Mouse (Mus musculus) cerebellum, postnatal 14 days (tissue): ENCODE results near the gene Dip2c.

Experiments used
- DNase-seq, 2 experiments: peaks; one replicate each; pipeline ENCODE4 v3.0.0; 2021; ENCODE audit warnings: mixed read lengths in 2 of 2

The Dip2c gene

DNA sequence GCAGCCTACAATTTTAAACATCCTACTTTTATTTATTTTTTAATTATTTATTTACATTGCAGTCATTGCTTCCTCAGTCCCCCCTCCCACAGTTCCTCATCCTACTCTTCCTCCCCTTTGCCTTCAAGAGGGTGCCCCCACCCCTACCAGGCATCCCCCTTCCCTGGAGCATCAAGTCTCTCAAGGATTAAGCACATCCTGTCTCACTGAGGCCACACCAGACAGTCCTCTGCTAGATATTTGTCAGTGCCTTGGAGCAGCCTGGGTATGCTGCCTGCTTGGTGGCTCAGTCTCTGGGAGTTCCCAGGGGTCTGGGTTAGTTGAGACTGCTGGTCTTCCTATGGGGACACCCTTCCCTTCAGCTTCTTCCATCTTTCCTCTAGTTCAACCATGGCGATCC, 397.8 kb downstream of the Dip2c start:
- no peak for DNase-seq

DNA sequence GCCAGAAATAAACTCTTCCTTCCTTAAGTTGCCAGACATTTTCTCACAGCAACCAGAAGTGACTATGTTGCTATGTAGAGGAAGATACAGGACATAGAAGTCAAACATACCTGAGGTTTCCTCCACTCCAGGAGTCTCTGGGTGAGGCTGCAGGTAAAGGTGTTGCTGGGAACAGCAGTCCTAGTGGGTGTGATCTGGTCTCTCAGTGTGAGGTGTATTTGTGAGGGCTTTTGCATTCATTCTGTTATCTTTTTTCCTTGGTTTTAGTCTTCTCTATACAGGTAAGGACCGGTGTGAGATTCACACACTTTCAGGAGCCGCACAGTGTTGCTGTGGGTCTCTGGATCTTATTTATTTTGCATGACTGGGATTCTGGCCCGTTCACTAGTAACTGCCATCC, 405.2 kb downstream of the Dip2c start:
- DNase-seq = no peak

DNA sequence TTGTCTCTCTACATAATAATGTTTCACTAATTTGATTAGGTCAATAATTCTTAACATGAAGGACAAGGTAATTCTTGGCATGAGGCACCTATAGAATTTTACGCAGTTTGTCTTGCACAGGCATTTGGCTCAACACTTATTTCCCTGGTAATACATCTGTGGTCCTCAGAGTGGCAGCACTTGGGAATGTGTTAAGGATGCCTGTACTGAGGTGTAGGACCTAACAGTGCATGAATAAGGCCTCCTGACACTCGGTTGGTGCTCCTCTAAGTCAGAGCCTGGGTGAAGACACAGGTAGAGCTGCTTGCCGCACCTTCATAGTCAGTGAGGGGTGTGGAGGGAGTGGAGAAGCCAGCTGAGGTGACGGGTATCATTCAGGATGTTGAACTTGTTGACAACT, 407.0 kb downstream of the Dip2c start:
- no peak for DNase-seq

DNA sequence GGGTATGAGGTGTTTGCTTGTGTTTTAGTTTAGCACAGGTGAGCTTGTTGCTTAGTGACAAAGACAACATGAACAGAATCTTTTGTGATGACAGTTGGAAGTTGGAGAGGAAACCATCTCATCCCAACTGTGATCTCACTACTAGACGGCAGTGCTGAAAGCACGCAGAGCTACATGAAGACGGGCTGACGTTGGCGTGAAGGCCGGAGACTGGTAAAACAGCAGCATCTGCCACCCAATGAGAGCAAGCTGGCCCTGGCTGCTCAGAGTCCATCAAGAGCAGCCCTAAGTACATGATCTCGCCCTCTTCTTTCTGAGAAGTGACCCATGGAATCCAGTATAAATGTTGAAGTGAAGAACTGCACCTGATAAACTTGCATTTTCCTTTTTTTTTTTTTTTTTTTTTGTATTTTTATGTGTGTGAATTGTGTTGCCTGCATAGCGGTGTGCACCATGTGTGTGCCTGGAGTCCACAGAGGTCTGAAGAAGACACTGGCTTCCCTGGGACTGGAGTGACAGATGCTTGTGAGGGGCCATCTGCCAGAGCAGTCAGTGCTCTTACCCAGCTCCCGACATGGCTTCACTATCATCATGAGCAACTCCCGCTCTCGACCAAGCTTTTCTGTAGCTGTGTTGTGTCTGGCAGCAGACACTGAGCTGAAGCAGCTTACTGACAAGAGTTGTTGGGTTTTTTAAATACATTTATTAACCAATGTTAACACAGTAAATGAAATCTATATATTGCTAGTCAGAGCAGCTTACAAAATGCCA, 408.0 kb downstream of the Dip2c start:
- DNase-seq = peak; percentile 61 to 71

DNA sequence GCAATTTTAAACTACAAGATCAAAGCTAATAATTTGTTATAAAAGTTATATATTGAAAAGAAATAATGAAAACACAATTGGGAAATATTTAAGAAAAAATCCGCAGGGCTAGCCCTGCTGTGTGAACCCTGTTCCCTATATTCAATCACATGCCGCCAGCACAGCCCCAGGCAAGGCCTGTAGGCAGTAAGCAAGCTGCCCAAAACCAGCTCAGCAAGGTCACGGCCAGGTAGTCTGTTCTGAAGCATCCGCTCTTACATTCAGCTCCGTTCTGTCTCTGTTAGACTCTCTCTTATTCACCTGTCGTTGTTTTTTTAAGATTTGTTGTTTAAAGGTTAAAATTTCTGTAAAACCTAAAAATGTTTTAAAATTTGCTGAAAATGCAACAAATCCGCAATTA, 409.9 kb downstream of the Dip2c start:
- DNase-seq = peak; percentile 45 to 60

DNA sequence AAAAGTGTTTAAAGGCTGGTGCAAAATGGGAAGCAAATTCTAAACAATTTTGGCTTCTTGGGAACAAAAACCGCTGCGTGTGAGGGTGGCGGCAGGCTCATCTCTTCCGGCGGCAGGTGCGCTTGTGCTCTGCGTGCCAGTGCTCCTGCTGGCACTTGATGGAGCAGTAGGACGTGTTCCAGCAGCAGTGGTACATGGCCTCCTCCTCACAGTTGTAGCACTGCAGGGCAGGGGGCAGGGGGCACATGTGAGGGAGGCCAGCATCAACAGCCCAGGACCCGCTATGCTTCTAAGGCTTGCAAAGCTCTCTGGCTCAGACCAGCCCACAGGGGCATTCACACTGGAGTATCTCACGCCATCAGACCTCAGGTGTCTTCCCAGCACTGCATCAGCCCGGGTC, 410.4 kb downstream of the Dip2c start:
- DNase-seq = peak; percentile 67 to 74

DNA sequence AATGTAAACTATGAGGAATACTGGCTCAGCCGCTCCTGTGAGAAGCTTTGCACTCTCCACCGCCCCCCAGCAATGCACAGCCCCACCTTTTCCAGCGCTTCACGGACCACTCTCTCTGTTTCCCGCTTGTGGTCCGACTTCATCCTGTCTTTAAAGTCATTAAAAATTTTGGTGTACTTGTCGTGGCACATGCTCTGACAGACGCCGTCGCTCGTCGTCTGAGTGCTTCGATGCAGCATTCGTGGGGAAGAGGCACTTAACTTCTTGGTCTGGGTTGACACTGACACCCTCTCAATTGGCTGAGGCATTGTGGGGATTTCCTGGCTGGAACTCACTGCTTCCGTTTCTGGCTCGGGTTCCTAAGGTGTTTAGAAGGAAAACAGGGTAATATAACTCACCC, 413.0 kb downstream of the Dip2c start:
- no peak for DNase-seq

DNA sequence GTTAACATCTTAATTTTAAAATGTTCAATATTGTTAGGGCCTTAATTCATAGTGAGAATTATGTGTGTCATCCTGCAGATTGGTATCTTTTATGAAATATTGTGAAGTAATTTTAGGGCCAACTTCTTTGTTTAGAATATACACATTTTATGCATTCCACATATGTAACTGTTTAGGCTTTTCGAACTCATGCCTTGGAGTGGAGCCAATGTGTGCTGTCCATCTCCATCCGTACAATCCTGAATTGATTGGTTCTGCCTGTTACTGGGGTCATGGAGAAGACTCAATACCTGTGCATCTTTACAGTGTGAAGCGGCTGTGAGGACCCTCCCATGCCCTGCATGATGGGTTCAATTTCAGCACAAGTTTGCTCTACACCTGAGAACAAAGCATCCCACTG, 416.5 kb downstream of the Dip2c start:
- DNase-seq = no peak

DNA sequence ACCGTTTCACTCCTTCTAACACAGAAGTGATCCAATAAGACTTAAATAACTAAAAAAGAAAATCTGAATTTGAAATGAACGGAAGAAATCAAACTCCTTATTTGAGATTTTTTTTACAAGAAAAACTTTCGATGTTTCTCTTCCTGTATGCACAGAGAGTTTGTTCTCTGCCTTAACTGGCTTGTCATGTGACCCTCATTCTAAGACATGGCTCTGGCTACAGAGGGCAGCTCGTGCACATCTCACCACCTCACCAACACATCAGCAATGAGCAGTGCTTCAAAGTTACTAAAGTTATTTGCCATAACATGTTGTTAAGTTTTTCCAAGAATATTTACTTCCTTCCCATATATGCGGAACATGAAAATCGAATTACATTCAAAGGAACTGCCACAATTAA, 418.3 kb downstream of the Dip2c start:
- no peak for DNase-seq

DNA sequence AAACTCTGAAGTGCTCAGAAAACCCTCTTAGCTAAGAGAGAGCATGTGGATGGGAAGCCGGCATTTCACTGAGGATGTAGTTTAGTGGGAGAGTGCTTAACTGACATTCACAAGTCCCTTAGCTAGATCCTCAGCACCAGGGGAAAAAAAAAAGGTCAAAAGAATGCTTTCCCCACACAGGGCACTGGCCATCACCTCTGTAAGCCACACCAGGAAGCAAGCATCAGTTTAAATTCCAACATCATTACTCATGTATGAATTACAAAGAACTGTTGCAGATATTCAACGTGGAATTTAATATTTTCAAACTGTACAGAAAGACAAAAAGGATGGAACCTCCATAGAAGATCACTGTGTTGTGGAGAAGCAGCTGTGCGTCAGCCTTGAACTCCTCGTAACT, 419.1 kb downstream of the Dip2c start:
- DNase-seq = no peak

DNA sequence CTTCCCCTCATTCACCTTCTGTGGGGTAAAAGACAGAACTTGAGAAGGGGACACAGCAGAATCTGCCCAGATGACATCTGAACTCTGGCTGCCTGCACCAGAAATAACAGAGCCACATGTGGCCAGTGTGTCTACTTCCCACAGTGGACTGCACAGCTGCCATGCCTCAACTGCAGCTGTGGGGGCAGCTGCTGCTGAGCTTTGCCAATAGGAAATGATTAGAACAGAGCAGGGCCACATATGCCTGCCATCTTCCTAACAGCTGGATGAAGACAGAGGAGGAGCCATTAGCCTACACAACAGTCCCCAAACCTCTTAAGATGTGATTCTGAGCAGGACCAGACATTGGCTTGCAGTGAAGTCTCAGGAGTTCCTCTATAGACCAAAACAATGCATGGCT, 419.5 kb downstream of the Dip2c start:
- no peak for DNase-seq

DNA sequence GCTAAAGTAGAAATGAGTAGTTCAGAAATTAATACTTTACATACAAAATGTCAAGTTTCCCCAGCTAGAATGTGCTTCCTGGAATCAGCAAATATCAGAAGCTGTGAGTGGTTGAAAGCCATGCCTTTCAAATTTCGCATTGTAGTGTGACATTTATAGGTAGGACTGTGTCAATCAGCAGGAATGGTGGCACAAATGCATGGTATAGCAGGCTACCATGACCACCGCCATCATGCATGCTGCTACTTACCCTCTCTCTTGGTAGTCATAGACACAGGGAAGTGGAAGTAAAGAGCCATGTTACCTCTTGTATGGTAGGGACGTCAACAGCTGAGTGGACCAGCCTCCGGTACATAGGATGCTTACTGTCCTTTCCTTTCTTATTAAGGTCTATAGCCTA, 421.0 kb downstream of the Dip2c start:
- no peak for DNase-seq

DNA sequence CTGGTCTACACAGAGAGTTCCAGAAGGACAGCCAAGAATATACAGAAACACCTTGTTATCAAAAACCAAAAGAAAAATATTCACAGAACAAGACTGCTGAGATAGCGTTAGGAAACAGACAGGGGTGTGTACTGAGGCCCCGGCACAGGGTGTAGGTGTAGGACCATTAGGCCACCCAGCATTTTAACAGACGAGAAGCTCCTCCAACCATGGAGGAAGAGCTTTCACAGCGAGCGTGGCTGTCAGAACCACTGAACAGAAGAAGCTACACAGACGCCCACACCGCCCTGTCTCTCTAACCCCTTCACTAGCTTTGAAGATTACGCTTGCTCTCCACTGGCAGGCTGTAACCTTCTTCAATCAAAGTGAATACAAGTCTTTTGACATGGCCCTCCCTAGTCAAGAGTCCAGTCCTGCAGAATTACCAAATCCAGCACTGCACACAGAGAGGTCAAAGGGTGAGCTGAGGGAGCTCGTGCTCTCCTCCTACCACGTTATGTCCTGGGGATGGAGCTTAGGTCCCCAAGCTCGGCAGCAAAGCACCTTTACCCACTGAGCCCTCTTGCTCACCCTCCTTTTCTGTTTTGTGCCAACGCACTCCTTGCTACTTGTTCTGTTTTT, 426.4 kb downstream of the Dip2c start:
- no peak for DNase-seq

DNA sequence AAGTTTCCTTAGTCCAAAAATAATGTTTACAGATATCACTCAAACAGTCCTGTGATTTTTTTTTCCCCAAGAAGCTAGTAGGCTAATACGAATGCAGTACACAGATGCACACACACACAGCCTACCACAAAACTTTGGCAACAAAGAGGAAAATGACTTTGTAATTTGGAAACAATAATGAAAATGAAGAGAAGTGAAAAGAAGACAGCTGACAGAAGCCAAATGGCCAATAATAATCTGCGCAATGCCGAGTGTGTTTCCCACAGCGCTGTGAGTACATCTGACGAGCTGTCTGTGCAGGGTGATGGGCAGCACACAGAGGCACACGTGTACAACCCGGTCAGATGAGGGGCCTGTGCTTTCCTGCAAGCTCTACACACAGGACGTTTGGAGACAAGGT, 430.4 kb downstream of the Dip2c start:
- no peak for DNase-seq

DNA sequence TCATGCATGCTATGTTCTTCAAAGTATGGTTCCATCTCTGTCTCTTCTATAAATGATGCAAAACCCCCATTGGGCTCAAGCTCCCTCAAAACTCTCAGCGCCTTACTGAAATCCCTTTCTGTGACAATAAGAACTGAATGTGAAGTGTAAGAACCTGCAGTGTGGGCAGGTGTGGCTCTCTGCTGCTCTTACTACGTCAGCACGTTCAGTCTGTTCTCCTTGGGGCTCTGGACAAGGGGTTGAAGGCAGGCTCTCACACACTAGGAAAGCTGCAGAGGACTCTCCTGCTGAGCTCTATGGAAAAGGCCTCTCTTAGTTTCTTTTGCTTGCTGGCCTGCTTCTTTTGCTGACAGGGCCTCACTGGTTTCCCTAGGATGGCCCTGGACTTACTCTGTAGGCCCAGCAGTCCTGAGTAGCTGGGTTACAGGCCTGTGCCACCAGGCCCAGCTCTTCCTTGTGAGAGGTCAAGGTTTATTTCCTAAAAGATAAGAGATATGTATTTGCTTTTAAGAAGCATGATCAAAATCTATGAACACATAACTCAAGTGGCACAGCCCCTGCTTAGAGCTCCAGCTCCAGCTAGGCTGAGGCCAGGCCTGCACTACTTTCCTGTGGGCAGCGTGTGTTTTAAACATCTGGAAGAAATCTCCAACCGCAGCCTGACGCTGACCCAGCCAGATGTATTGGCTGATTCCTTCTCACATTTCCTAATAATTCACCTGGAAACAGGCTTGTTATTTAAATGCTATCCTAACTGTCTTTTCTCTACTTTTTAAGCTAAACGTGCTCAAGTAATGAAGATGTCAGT, 432.3 kb downstream of the Dip2c start:
- no peak for DNase-seq

DNA sequence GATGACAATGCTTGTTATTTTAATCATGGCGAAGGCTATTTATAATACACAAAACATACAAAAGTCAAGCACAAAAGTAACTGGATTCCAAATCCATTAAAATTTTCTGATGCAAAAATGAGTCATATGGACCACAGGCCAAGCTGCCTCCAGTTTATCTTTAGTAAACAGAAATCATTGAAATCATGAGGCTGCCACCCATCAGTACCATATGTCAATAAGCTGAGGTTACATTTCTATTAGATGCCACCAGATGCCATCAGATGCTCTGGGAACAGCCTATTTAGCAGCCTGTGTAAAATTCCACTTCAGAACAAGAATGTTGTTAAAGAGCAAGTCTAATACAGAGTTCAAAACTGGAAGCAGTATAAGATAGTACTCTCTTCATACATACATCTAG, 436.1 kb downstream of the Dip2c start:
- no peak for DNase-seq

DNA sequence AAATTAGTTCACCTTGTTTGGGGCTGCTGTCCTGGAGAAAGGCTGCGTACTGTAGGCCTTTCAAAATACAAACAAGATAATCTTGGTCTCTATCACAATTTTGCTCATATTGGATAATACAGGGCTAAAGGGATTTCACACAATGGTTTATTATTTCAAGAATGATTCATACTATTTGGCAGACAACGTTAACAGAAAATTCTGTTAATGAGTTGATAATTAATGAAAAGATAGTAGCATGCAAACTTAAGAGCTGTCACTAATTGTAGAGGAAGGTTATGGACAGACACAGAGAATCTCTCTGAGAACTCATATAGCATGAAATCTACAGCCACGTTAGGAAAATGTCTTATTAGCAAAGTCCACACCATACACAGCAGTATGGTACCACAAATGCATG, 436.6 kb downstream of the Dip2c start:
- no peak for DNase-seq

DNA sequence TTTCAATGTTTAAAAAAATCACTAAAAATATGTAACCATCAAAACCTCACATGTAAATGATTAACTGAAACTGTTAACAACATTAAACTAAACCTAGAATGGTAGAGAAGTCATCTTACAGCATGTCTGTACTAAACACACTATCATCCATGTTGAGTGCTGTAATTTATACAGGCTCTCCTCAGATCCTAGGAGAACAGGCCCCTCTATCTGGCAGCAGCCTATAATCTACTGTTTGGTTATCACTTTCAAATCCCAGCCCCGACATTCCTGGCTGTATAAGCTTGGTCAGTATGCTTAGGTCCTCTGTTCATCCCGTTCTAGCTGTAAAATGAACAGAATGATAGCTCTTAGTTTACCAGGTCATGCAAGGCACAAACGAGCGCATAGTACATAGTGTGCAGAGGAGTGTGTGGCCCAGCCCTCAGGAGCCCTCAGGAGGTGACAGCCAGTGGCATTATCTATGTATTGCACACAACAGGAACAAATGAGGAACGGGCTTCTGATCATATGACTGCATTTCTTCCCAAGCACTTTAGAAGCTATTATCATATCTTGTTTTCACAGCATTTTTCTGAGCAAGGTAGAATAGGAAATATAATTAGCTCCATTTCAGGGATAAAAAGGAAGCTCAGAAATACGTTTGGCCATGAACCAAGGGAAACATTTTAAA, 437.3 kb downstream of the Dip2c start:
- DNase-seq = no peak

DNA sequence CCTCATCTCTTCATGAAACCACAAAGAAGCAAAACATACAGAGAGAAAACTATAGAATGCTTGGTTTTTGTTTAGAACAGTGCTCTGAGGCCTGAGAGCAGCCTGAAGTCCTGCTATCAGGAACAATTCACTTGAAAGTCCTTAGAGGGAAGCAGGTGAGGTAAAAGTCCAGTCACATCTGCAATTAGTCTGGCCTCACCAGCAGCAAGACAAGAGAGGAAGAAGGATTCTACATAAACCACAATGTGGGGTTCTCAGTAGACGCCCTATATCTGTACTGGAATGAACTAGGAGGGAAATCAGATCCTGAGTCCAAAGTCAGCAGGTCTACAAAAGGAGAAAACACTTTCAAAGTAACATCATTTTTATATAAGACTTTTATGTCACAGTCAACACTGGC, 438.9 kb downstream of the Dip2c start:
- no peak for DNase-seq
